Mouse (Mus musculus): ENCODE data around the gene Trim25. TPM values are rescaled to one million over a fixed set of nuclear protein-coding genes. Genes with fewer than 3 reads are reported as not detected.

The Trim25 gene
- polyA plus RNA-seq, 1 experiment = 47.3 TPM

GRCm38 (mm10) chr11:88953582-88953981, 45.6 kb upstream of the Trim25 start:
- Histone ChIP-seq H3K27ac (ENCODE audit: insufficient read depth, low read length) (no peak overlapping the region), H3K27me3 (ENCODE audit: control insufficient read depth, insufficient read depth, low read length, poor library complexity, severe bottlenecking) (no peaks in the 10 kb centered on the region), H3K4me3 (ENCODE audit: low read depth, low read length) (no peak overlapping the region), H3K9me3 (replicated peaks; ENCODE audit: control insufficient read depth, insufficient read depth, low read length, poor library complexity, severe bottlenecking) (no peaks in the 10 kb centered on the region), H3K9ac (ENCODE audit: low read depth, poor library complexity, severe bottlenecking) (peak overlapping the region; percentile 55), H3K4me1 (ENCODE audit: control insufficient read depth, insufficient read depth, low read length) (peaks cover 2% of the 10 kb centered on the region), H3K36me3 (ENCODE audit: control insufficient read depth, insufficient read depth, low read length, poor library complexity, severe bottlenecking) (peaks cover 21% of the 10 kb centered on the region)
- TF ChIP-seq CTCF (IDR thresholded peaks at IDR 0.05; ENCODE audit: low read depth, low read length) (no peak), EP300 (IDR thresholded peaks at IDR 0.05; ENCODE audit: insufficient read depth, low read depth, low read length) (no peak), POLR2A (IDR thresholded peaks at IDR 0.05; ENCODE audit: insufficient read depth, low read length) (no peak)

GRCm38 (mm10) chr11:88954803-88955202, 44.4 kb upstream of the Trim25 start:
- peak overlapping the region; percentile 83 for H3K27ac ChIP-seq (ENCODE audit: insufficient read depth, low read length)
- H3K36me3 ChIP-seq (ENCODE audit: control insufficient read depth, insufficient read depth, low read length, poor library complexity, severe bottlenecking) = peaks cover 16% of the 10 kb centered on the region
- TF ChIP-seq CTCF (IDR thresholded peaks at IDR 0.05; ENCODE audit: low read depth, low read length) = no peak
- TF ChIP-seq EP300 (IDR thresholded peaks at IDR 0.05; ENCODE audit: insufficient read depth, low read depth, low read length) = no peak
- TF ChIP-seq POLR2A (IDR thresholded peaks at IDR 0.05; ENCODE audit: insufficient read depth, low read length) = no peak
- H3K27me3 ChIP-seq (ENCODE audit: control insufficient read depth, insufficient read depth, low read length, poor library complexity, severe bottlenecking) = no peaks in the 10 kb centered on the region
- peak overlapping the region; percentile 87 for H3K4me3 ChIP-seq (ENCODE audit: low read depth, low read length)
- peaks cover 2% of the 10 kb centered on the region for H3K4me1 ChIP-seq (ENCODE audit: control insufficient read depth, insufficient read depth, low read length)
- H3K9ac ChIP-seq (ENCODE audit: low read depth, poor library complexity, severe bottlenecking) = peak overlapping the region; percentile 78
- H3K9me3 ChIP-seq (replicated peaks; ENCODE audit: control insufficient read depth, insufficient read depth, low read length, poor library complexity, severe bottlenecking) = no peaks in the 10 kb centered on the region

- TF ChIP-seq EP300 (IDR thresholded peaks at IDR 0.05; ENCODE audit: insufficient read depth, low read depth, low read length) = peak; percentile 76
- TF ChIP-seq CTCF (IDR thresholded peaks at IDR 0.05; ENCODE audit: low read depth, low read length) = peak; percentile 67
- TF ChIP-seq POLR2A (IDR thresholded peaks at IDR 0.05; ENCODE audit: insufficient read depth, low read length) = peak; percentile 92
- peaks cover 16% of the 10 kb centered on the region for H3K36me3 ChIP-seq (ENCODE audit: control insufficient read depth, insufficient read depth, low read length, poor library complexity, severe bottlenecking)
Measured at GRCm38 (mm10) chr11:88955217-88955969, 43.8 kb upstream of the Trim25 start, which contains the start of gene Scpep1. TSS of gene Scpep1 (minus strand) at chr11:88955465.

GRCm38 (mm10) chr11:88958851-88959250, 40.3 kb upstream of the Trim25 start:
- H3K27me3 ChIP-seq (ENCODE audit: control insufficient read depth, insufficient read depth, low read length, poor library complexity, severe bottlenecking) = no peaks in the 10 kb centered on the region
- H3K4me3 ChIP-seq (ENCODE audit: low read depth, low read length) = no peak overlapping the region
- H3K36me3 ChIP-seq (ENCODE audit: control insufficient read depth, insufficient read depth, low read length, poor library complexity, severe bottlenecking) = no peaks in the 10 kb centered on the region
- no peaks in the 10 kb centered on the region for H3K4me1 ChIP-seq (ENCODE audit: control insufficient read depth, insufficient read depth, low read length)
- no peak for TF ChIP-seq EP300 (IDR thresholded peaks at IDR 0.05; ENCODE audit: insufficient read depth, low read depth, low read length)
- TF ChIP-seq CTCF (IDR thresholded peaks at IDR 0.05; ENCODE audit: low read depth, low read length) = no peak
- TF ChIP-seq POLR2A (IDR thresholded peaks at IDR 0.05; ENCODE audit: insufficient read depth, low read length) = no peak
- no peak overlapping the region for H3K27ac ChIP-seq (ENCODE audit: insufficient read depth, low read length)
- H3K9ac ChIP-seq (ENCODE audit: low read depth, poor library complexity, severe bottlenecking) = no peak overlapping the region
- H3K9me3 ChIP-seq (replicated peaks; ENCODE audit: control insufficient read depth, insufficient read depth, low read length, poor library complexity, severe bottlenecking) = no peaks in the 10 kb centered on the region

More at GRCm38 (mm10) chr11:88955217-88955969, 43.8 kb upstream of the Trim25 start, which contains the start of gene Scpep1:
- peak within 1 kb of the TSS; percentile 87 for H3K4me3 ChIP-seq (ENCODE audit: low read depth, low read length)
- peak within 1 kb of the TSS; percentile 83 for H3K27ac ChIP-seq (ENCODE audit: insufficient read depth, low read length)
- H3K27me3 ChIP-seq (ENCODE audit: control insufficient read depth, insufficient read depth, low read length, poor library complexity, severe bottlenecking) = no peaks in the 10 kb centered on the region
- peaks cover 2% of the 10 kb centered on the region for H3K4me1 ChIP-seq (ENCODE audit: control insufficient read depth, insufficient read depth, low read length)
- peak within 1 kb of the TSS; percentile 78 for H3K9ac ChIP-seq (ENCODE audit: low read depth, poor library complexity, severe bottlenecking)
- H3K9me3 ChIP-seq (replicated peaks; ENCODE audit: control insufficient read depth, insufficient read depth, low read length, poor library complexity, severe bottlenecking) = no peaks in the 10 kb centered on the region

- no peak for TF ChIP-seq POLR2A (IDR thresholded peaks at IDR 0.05; ENCODE audit: insufficient read depth, low read length)
- TF ChIP-seq EP300 (IDR thresholded peaks at IDR 0.05; ENCODE audit: insufficient read depth, low read depth, low read length) = no peak
- no peak for TF ChIP-seq CTCF (IDR thresholded peaks at IDR 0.05; ENCODE audit: low read depth, low read length)
- Histone ChIP-seq H3K4me1 (ENCODE audit: control insufficient read depth, insufficient read depth, low read length) (no peaks in the 10 kb centered on the region), H3K9me3 (replicated peaks; ENCODE audit: control insufficient read depth, insufficient read depth, low read length, poor library complexity, severe bottlenecking) (no peaks in the 10 kb centered on the region), H3K36me3 (ENCODE audit: control insufficient read depth, insufficient read depth, low read length, poor library complexity, severe bottlenecking) (no peaks in the 10 kb centered on the region; the same call in 1 of the 2 replicates), H3K4me3 (ENCODE audit: low read depth, low read length) (no peak within 1 kb of the TSS), H3K27me3 (ENCODE audit: control insufficient read depth, insufficient read depth, low read length, poor library complexity, severe bottlenecking) (no peaks in the 10 kb centered on the region), H3K9ac (ENCODE audit: low read depth, poor library complexity, severe bottlenecking) (peak within 1 kb of the TSS; percentile 18; the same call in 1 of the 2 replicates), H3K27ac (ENCODE audit: insufficient read depth, low read length) (peak within 1 kb of the TSS; percentile 64)
Measured at GRCm38 (mm10) chr11:88966881-88967361, 32.3 kb upstream of the Trim25 start, which contains the start of gene Elobl. TSS of gene Elobl (minus strand) at chr11:88966931.

All from ES-Bruce4 (cell line).